Mouse (Mus musculus) left cerebral cortex, postnatal 4 days (tissue): ENCODE results near the gene Rapgef2. TPM values are rescaled to one million over a fixed set of nuclear protein-coding genes. Genes with fewer than 3 reads are reported as not detected.
"Not testable (repeated sequence)": the region's sequence is repeated elsewhere in the genome, so short reads cannot be mapped to it uniquely, and the experiment has no call there.

Source experiments
- DNase-seq: peaks from one replicate; pipeline ENCODE4 v3.0.0-alpha.2; 2022
- intact Hi-C: fragments of 180-260 bp; cut with DNase I; formaldehyde crosslinking; loops from one replicate; pipeline ENCODE4 v1.15.1; 2025
- total RNA-seq, 2 experiments: library from RNA; stranded (reverse); gene quantifications; 2 replicates each; pipeline ENCODE4 v1.2.3; 2021

The Rapgef2 gene
- total RNA-seq, 2 experiments from 2014 or later, result 86.1 to 91.9 TPM

DNA sequence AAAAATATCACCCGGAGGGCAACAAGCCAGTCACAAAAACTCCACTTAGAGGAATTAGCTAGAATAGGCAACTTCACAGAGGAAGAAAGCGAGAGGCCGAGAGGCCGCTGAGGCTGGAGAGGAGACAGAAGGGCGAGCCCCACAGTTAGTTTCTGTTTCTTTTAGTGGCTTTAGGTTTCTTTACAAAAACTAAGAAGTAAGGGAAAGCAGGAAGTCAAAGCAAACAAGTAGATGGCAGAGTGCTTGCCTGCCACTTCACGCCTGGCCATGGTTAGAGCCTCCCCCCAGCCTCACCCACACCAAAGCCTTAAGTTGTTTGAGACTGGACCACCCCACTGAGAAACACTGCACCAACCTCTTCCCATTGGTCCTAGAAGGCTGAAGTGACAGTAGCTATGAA is 108.2 kb downstream of the Rapgef2 start:
- no peak for DNase-seq
- intact Hi-C loops, result no loop called here

DNA sequence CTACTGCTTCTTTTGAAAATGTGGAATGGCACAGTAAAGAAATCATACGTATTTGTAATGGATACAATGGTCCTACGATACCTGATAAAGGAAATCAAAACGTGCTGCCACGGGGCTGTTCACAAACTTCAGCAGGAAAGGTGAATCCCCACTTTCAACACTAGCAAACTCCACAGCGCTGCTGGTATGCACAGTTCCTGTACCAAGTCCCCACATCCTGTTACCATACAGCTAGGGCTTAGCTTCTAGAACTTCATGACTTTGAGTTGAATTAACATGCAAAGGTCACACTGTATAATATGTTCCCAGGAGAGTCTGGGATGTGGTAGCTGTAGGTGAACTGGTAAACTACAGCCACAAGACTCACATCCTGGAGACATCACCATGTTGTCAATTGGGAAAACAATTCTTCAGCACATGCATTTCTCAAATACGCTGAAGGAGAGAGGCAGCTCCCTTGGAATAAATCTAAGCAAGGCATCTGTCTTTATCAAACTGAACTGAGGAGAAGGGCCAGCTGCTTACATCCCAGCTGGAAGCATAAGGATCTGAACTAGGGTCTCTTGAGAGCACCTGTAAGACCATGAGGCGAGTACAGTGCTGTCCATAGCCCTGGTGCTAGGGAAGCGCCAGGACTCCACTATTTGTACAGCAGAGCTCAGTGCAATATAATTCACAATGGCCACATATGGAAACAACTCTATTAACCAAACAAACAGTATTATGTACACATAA is 109.0 kb downstream of the Rapgef2 start:
- DNase-seq, result no peak
- intact Hi-C loops, result no loop called here

DNA sequence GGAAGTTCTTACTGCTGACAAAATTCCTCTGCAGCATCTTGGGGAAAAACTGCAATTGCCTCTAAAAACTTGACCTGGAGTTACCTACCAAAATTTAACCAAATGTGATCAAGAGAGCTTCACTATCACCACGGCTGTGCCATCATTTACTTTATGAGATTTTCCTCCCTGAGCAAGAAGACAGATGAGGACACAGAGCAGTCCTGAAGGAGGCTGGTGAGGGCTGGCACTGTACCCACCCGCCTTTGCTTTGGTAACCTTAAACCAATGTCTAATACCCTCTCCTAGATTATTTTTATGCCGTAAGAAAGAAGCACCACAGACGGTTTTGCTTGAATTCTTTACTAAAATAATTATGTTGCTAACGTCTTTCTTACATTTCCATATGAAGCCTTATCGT is 112.1 kb downstream of the Rapgef2 start:
- intact Hi-C loops, result no loop called here
- no peak for DNase-seq

DNA sequence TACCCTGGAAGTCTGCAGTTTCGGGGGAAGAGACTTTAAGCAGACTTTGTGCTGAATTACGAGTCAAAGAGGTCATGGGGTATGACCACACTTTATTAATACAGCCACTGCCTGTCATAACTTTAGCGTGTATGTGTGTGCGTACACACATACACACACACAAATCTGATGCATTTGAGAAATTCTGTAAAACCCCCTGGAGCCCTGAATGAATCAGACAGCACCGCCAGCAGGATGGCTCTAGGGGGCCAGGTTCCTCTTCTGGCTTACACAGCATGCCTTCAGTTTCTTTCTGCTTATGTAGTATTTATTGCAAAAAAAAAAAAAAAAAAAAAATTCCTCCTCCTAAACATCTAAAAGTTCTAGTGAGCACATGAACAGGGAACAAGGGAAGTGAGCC is 113.0 kb downstream of the Rapgef2 start:
- no peak for DNase-seq
- intact Hi-C loops, result no loop called here

DNA sequence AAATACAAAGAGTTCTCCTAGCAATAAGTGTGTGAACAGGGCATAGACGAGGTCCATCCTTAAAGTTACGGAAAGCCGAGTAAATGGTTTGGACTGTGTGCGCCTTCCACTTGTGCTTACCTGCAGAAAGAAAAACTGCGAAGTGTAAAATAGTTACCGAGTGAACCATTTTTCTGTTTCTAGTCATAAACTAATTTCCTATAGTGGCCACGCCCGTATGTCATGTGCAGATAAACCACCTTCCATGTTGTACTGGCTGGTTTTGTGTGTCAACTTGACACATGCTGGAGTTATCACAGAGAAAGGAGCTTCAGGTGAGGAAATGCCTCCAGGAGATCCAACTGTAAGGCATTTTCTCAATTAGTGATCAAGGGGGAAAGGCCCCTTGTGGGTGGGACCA is 115.2 kb downstream of the Rapgef2 start:
- intact Hi-C loops, result not testable (repeated sequence)

DNA sequence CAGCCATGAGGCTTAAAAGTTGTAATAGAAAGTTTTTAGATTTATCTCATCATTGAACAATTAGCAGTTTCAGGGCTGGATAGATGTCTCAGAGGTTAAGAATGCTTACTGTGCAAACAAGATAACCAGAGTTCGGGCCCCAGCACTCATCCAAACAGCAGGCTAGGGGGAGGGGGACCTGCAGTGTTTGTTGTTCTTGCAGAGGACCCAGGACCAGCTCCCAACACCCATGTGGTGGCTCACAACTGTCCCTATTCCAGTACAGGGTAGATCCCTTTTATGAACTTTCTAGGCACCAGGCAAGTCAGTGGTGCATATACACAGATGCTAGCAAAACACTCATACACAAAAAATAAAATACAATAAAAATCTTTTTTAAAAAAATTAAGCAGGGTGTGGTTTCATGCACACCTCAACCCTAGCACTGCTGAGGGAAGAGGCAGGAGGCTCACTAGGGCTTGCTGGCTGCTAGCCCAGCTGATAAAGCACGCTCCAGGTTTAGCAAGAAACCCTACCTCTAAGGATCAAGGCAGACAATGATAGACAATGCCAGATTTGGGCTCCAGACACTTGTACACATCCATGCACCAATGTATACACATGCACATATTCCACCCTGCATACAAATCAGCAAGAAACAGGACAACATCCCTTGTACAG is 118.0 kb downstream of the Rapgef2 start:
- DNase-seq, result no peak
- intact Hi-C loops, result no loop called here

More for the DNA sequence above, 115.2 kb downstream of the Rapgef2 start:
- not testable (repeated sequence) for DNase-seq

DNA sequence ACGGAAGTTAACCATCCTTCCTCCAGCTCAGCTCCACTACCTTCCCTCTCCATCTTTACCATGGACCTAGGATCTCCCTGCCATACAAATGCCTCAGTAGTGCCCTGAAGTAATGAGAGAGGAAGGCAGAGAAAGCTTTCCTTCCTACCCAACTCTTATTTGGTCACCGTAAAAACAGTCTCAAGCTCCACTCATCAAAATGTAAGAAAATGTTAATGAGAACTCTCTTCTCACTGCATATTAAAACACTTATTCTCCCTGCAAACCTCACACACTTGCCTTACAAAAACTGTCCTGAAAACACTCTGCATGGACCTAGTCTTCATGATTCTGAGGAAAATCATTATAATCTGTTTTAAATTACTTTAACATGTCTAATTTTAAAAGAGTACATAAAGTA is 118.7 kb downstream of the Rapgef2 start:
- no peak for DNase-seq
- intact Hi-C loops, result no loop called here

DNA sequence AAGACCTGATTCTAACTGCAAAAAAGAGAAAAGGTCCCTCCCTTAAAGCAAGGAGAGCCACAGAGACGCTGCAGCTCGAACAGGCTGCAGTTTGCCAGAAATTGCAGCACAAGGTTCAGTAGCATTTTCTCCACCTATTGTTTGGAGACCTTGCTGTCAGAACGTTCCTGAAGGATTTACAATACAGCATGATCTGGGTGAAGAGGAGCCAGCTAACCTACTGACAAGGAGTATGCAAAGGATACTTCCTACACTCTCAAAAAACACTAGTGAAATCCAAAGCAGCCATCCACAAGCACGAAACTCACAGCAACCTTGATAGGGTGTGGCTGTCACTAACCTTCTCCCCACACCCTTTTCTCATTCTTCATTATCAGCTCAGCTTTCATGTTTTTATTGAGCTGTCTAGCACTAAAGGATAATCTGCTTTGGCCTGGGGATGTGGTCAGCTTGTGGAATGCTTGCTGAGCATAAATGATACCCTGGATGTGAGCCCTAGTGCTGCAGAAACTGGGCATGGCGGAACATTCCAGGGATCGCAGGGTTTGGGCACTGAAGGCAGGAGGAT is 124.4 kb downstream of the Rapgef2 start:
- intact Hi-C loops, result no loop called here
- DNase-seq, result no peak

DNA sequence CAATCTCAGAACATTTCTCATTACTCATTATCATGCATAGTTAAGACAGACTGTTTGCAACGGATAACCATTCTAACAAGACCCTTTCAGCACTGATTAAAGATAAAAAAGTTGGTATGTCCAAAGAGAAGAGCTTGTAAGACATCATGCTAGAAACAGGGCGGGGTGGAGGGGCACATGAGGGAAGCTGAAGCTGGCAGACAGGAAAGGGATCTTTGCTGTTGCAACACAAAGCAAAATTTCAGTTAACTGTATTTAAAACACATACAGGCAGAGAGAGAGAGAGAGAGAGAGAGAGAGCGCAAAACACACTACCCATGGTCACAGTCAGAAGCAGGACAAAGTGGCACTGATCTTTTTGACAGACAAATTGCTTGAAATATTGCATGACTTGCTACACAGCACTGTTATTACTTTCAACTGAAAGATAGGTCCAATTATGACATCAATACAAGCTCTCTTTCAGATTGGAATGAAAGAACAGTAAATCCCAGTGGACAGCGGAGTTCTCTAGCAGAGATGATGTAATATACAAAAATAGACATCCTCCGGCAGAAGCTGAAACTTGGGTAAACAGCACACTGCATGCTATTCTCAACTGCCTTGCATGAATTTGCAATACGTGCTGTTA is 125.1 kb downstream of the Rapgef2 start:
- DNase-seq, result no peak
- intact Hi-C loops, result no loop called here

DNA sequence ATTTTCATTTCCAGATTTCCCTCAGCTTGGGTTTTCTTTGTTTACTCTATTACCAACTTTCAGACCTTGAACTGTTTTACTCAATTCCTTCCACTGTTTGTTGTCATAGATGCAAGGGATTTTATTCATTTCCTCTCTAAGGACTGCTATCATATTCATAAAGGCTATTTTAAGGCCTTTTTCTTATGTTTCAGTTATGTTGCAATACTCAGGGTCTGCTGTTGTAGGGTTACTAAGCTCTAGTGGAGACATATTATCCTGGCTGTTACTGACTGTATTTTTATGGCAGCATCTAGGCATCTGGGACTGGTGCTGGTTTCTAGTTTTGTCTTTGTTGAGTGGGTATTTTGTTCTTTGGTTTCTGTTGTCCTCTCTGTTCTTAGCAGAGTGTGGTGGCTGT is 128.1 kb downstream of the Rapgef2 start:
- intact Hi-C loops, result no loop called here
- DNase-seq, result no peak

DNA sequence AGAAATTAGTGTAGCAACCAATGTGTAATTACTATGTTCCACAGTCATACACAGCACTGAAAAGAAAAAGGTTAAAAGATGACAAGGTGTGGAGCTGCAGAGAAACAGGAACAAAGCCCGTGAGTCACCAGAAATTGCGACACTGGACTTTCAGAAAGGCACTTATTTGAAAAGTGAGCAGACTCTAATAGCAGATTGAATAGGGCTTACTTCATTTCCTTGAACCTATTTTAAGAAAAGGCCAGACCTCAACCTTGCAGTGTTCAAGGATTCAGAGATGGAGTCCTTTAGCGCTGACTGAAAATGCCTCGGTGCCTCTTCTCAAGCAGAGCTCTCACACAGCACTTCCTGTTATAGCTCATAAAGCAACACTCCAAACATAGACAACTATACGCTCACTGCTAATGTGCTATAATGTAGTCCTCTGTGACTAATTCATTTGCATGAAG is 133.3 kb downstream of the Rapgef2 start:
- intact Hi-C loops, result no loop called here
- no peak for DNase-seq

DNA sequence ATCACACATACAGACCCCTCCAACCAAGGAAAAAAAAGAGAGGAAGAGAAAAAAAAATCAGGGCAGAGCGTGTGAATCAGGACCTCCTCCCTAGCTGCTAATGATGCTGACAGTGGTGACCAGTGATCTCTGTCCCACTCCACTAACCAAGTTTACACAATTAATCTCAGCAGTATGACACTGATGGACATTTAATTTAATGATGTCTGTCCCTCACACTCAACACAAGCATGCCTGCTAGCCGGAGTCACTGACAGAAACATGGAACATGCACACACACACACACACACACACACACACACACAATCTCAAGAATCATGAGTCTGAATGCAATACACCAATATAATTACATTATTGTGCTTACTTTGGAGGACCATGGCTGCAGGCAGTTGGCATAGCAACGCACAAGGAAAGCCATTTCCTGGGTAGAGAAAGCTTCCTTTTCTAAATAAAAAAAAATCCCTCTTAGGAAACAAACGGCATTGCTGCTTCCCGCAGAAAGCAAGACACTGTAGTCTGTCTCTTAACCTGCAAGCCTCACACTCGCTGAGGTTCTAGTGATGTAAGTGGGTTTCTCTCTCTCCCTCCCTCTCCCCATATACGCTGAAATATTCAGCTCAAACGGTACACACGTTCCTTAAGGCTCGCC is 140.8 kb downstream of the Rapgef2 start:
- no peak for DNase-seq
- intact Hi-C loops, result no loop called here

DNA sequence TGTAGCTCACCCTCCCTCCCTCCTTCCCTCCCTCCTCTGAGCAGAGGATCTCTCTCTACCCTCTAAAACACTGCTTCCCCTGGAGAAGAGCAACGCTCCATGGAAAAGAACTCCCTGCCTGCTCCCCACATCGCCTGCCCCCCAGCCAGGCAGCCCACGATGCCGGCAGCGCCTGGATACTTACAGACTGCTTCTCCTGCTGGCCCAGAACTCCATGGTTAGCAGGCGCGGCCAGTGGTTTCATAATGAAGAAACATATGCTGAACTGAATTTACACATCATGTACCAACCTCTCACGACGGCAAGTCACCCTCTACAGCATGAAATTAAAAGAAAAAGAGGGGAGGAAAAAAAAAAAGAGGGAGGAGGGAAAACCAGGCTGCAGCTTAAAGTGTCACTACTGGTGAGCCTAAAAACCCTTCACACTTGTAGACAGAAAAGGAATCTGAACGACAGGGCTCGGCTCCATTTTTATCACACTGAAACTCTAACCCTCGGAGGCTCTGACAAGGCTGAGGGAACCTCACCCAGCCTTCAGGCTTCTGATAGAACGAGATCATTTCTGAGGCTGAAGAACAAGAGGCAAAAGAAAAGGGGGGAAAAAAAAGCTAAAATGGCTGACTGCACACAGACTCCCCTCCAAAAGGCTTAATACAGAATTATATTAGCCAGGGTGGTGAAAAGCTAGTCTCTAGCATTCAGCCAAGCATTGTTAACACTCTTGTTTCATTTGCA is 141.5 kb downstream of the Rapgef2 start:
- intact Hi-C loops, result no loop called here
- peak; percentile 13 for DNase-seq

DNA sequence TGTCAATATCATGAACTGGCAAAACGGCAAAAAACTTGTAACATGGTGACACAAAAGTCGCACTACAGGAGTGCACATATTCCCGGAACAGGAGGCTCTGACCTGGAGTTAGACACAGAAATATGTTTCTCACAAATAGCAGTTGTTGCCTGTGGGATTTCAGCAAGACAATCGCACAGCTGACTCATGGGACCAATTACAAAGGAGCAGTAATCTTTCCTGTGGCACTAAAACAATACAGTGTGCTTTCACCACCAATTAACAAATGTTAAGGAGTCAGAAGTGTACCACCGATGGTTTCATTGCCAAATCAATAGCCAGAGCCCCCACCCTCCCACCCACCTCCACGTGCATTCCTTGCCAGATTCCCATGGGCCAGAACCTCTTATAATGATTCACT is 142.2 kb downstream of the Rapgef2 start:
- intact Hi-C loops, result no loop called here
- no peak for DNase-seq

DNA sequence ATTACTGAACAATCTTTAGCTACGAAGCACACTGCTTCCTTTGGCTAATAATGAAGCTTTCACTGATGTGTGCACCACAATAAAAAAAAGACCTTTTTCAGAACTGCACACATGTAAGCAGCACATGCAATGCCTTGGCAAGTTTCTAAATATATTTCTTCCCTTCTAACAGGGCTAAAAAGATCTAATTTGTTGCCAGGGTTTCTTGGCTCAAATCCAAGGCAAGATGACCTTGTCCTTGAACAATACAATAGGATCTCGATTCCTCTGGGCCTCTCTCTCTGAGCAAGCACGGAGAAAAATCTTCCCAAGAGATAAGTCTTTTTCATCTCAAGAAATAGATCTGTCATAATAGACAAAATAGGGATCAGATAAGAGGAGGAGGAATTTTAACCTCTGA is 147.1 kb downstream of the Rapgef2 start:
- no peak for DNase-seq
- intact Hi-C loops, result no loop called here

DNA sequence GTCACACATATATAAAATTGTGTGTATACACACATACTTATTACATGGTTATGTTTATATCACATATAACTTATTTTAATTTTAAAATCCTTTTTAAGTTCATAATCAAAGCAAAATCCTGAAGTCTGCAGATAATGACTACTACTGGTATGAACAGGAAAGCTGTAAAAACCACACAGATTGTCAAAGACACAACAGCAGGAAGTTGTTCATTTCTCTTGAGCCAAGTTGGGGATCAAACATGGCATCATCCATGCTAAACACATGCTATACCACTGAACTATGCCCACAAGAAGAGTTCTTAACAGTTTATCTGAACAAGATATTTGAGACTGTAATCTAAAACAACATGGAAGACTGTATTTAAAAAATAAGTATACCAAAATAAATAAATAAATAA is 147.7 kb downstream of the Rapgef2 start:
- no peak for DNase-seq
- intact Hi-C loops, result no loop called here

DNA sequence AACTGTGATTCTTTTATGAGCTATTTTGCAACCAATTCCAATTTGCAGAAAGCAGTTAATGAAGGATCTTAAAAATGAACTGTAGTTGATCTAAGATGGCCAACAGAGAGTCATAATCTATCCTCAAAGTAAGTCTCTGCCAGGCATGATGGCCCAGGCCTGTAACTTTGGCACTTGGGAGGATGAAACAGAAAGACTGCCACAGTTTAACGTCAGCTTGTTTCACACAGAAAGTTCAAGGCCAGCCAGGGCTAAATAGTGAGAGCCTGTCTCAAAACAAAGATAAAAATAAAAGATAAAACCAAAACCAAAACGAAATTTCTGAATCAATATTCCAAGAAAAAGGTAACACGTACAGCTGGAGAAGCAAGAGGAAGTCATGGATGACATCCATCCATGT is 155.3 kb downstream of the Rapgef2 start:
- no peak for DNase-seq
- intact Hi-C loops, result no loop called here

DNA sequence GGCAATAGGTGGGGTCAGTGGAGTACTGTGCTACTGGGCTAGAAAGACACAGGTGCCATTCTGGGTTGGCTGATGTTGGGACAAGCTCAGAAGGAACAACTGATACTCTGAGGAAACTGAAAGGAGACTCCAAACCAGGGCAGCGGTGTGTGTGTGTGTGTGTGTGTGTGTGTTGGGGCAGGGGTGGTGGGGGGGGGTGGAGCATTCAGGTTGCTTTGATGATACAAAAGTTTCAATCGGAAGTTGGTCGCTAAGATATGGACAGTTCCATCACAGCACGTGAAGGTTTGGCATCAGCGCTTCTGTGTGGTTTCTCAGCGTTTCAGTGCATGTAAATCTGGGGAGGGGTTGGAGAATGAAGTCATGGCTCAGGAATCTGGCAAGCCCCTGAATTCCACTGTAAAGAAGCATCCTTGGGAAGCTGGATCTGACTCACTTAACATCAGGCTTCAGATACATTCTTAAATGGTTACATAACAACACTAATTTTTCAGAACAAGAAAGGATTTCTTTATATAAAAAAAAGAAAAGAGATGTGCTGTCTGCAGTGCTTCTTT is 157.2 kb downstream of the Rapgef2 start:
- no peak for DNase-seq
- intact Hi-C loops, result no loop called here

DNA sequence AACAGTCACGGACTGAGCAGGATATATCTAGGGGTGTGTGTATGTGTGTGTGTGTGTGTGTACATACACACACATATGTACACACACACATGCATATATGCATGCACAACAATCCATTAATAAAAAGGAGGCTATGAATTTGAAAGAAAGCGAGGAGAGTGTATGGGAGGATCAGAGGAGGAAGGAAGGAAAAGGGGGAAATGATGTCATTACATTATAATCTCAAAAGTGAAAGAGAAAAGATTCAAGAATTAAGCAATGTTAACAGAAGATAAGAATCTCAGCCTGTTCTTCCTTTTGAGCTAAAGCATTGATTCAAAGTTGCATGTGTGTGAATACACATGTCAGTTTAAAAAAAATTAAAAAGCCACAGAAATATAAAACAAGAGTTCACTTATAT is 158.5 kb downstream of the Rapgef2 start:
- DNase-seq, result no peak
- intact Hi-C loops, result no loop called here

DNA sequence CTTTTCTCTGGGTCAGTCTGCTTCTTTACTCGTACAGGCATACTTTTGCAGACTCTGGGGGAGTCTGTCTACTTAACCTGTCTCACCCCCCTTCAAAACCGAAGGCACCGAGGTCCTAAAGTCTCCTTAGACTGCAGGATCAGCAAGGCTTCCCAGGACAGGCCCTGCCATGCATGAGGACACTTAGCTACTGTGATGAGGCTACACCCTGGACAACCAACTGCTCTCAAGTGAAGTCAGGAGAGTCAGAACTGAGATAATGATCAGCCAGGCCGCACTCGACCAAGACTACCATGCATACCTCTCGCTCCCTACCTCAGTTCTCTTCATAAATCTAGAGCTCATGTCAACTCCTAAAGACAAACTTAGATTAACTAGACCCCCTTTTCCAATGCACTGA is 159.5 kb downstream of the Rapgef2 start:
- DNase-seq, result no peak
- intact Hi-C loops, result no loop called here
